Mouse (Mus musculus) MEL (cell line): ENCODE data around the gene Rgl1. TPM values are rescaled to one million over a fixed set of nuclear protein-coding genes. Genes with fewer than 3 reads are reported as not detected.

ENCODE experiments used
- DNase-seq: peaks from one replicate; pipeline ENCODE4 v3.0.0; 2011; ENCODE audit warnings: low read depth, low spot score
- H3K27ac ChIP-seq: 2 replicates; pipeline ENCODE4 v1.5.1; 2012; ENCODE audit warnings: low read depth, mild to moderate bottlenecking, control low read depth, low read length, moderate library complexity; ENCODE audit not compliant: control insufficient read depth
- H3K27me3 ChIP-seq, 2 experiments: fragments of 150-350 bp in 1 of 2; sonication (generic) in 1 of 2; 2 replicates each; pipeline ENCODE4 v1.6.1; 2012; ENCODE audit warnings: low read length in 2 of 2, mild to moderate bottlenecking in 2 of 2, improper control_type of control experiment in 1 of 2, moderate library complexity in 1 of 2; ENCODE audit not compliant: insufficient read depth in 2 of 2, control insufficient read depth in 1 of 2
- H3K36me3 ChIP-seq, 2 experiments: 2 replicates each; pipeline ENCODE4 v1.6.1; 2012 to 2014; ENCODE audit warnings: low read length in 2 of 2, improper control_type of control experiment in 1 of 2, inconsistent platforms in 1 of 2, mild to moderate bottlenecking in 1 of 2; ENCODE audit not compliant: insufficient read depth in 2 of 2, control insufficient read depth in 1 of 2
- H3K4me1 ChIP-seq, 2 experiments: fragments of 150-350 bp in 1 of 2; sonication (generic) in 1 of 2; 2 replicates each; pipeline ENCODE4 v1.6.1; 2012; ENCODE audit warnings: low read length in 2 of 2, improper control_type of control experiment in 1 of 2, mild to moderate bottlenecking in 1 of 2; ENCODE audit not compliant: insufficient read depth in 2 of 2, control insufficient read depth in 1 of 2
- H3K4me3 ChIP-seq, 2 experiments: fragments of 150-350 bp in 1 of 2; sonication (generic) in 1 of 2; 2 replicates each; pipeline ENCODE4 v1.5.1; 2012; ENCODE audit warnings: low read depth in 2 of 2, low read length in 2 of 2, mild to moderate bottlenecking in 2 of 2, moderate library complexity in 2 of 2, control low read depth in 1 of 2, improper control_type of control experiment in 1 of 2; ENCODE audit not compliant: control insufficient read depth in 1 of 2, insufficient read depth in 1 of 2
- H3K79me2 ChIP-seq: 2 replicates; pipeline ENCODE4 v1.6.1; 2012; ENCODE audit warnings: mild to moderate bottlenecking, low read length, moderate library complexity; ENCODE audit not compliant: control insufficient read depth, poor library complexity, insufficient read depth
- H3K9ac ChIP-seq: 2 replicates; pipeline ENCODE4 v1.6.1; 2012; ENCODE audit warnings: low read depth, mild to moderate bottlenecking, control low read depth, low read length, moderate library complexity; ENCODE audit not compliant: control insufficient read depth, poor library complexity, severe bottlenecking
- H3K9me3 ChIP-seq: fragments of 150-350 bp; sonication (generic); replicated peaks from 2 replicates; pipeline ENCODE4 v1.6.1; 2012; ENCODE audit warnings: mild to moderate bottlenecking, low read length, improper control_type of control experiment, moderate library complexity; ENCODE audit not compliant: insufficient read depth
- BHLHE40 ChIP-seq: IDR thresholded peaks from 2 replicates; pipeline ENCODE4 v1.6.1; 2012; ENCODE audit warnings: low read depth, mild to moderate bottlenecking, inconsistent platforms, low read length, improper control_type of control experiment, borderline replicate concordance
- CHD1 ChIP-seq: IDR thresholded peaks from 2 replicates; pipeline ENCODE4 v1.6.1; 2012; ENCODE audit warnings: low read depth, mild to moderate bottlenecking, inconsistent platforms, low read length, improper control_type of control experiment
- CHD2 ChIP-seq: IDR thresholded peaks from 2 replicates; pipeline ENCODE4 v1.6.1; 2011; ENCODE audit warnings: low read length, improper control_type of control experiment
- CTCF ChIP-seq, 3 experiments: IDR thresholded peaks in 2 of 3; conservative IDR thresholded peaks in 1 of 3; 2 replicates each; pipeline ENCODE4 v1.5.1; 2011 to 2012; ENCODE audit warnings: low read length in 3 of 3, low read depth in 2 of 3, mild to moderate bottlenecking in 2 of 3, improper control_type of control experiment in 1 of 3, inconsistent platforms in 1 of 3, mixed read lengths in 1 of 3, moderate library complexity in 1 of 3; ENCODE audit not compliant: control insufficient read depth in 1 of 3, insufficient read depth in 1 of 3, poor library complexity in 1 of 3, severe bottlenecking in 1 of 3
- E2F4 ChIP-seq: IDR thresholded peaks from 2 replicates; pipeline ENCODE4 v1.6.1; 2011; ENCODE audit warnings: low read depth, low read length, improper control_type of control experiment, borderline replicate concordance
- ELF1 ChIP-seq: IDR thresholded peaks from 2 replicates; pipeline ENCODE4 v1.6.1; 2014; ENCODE audit warnings: low read depth, mild to moderate bottlenecking, inconsistent platforms, low read length, improper control_type of control experiment, moderate library complexity
- ETS1 ChIP-seq: IDR thresholded peaks from 2 replicates; pipeline ENCODE4 v1.6.1; 2012; ENCODE audit warnings: low read depth, mild to moderate bottlenecking, inconsistent platforms, low read length, improper control_type of control experiment, moderate library complexity
- GABPA ChIP-seq: IDR thresholded peaks from 2 replicates; pipeline ENCODE4 v1.6.1; 2012; ENCODE audit warnings: low read depth, mild to moderate bottlenecking, inconsistent platforms, low read length, improper control_type of control experiment, moderate library complexity
- GATA1 ChIP-seq: IDR thresholded peaks from 2 replicates; pipeline ENCODE4 v1.6.1; 2011; ENCODE audit warnings: low read depth, low read length, improper control_type of control experiment
- HCFC1 ChIP-seq: IDR thresholded peaks from 2 replicates; pipeline ENCODE4 v1.6.1; 2012; ENCODE audit warnings: low read depth, mild to moderate bottlenecking, inconsistent platforms, low read length, improper control_type of control experiment, moderate library complexity
- JUND ChIP-seq: IDR thresholded peaks from 2 replicates; pipeline ENCODE4 v1.6.1; 2011; ENCODE audit warnings: low read depth, mild to moderate bottlenecking, improper control_type of control experiment, low read length
- KAT2A ChIP-seq: conservative IDR thresholded peaks from 2 replicates; pipeline ENCODE4 v1.6.1; 2012; ENCODE audit warnings: low read depth, low read length, improper control_type of control experiment, inconsistent platforms
- MAFK ChIP-seq: IDR thresholded peaks from 2 replicates; pipeline ENCODE4 v1.6.1; 2011; ENCODE audit warnings: low read depth, mild to moderate bottlenecking, low read length, improper control_type of control experiment, borderline replicate concordance
- MEF2A ChIP-seq: IDR thresholded peaks from 2 replicates; pipeline ENCODE4 v1.6.1; 2014; ENCODE audit warnings: low read depth, mild to moderate bottlenecking, inconsistent platforms, low read length, improper control_type of control experiment; ENCODE audit not compliant: poor library complexity, insufficient replicate concordance, severe bottlenecking; ENCODE audit errors: extremely low read depth
- MXI1 ChIP-seq: IDR thresholded peaks from 2 replicates; pipeline ENCODE4 v1.6.1; 2011; ENCODE audit warnings: mild to moderate bottlenecking, low read depth, low read length, improper control_type of control experiment
- MYB ChIP-seq: IDR thresholded peaks from 2 replicates; pipeline ENCODE4 v1.6.1; 2011; ENCODE audit warnings: mild to moderate bottlenecking, low read depth, low read length, improper control_type of control experiment
- MYC ChIP-seq: IDR thresholded peaks from 2 replicates; pipeline ENCODE4 v1.6.1; 2011; ENCODE audit warnings: low read depth, mild to moderate bottlenecking, low read length, improper control_type of control experiment, moderate library complexity
- POLR2A ChIP-seq, 2 experiments: IDR thresholded peaks; 2 replicates each; pipeline ENCODE4 v1.6.1; 2011 to 2012; ENCODE audit warnings: low read length in 2 of 2, mild to moderate bottlenecking in 2 of 2, control low read depth in 1 of 2, improper control_type of control experiment in 1 of 2, low read depth in 1 of 2, moderate library complexity in 1 of 2; ENCODE audit not compliant: control insufficient read depth in 1 of 2, insufficient read depth in 1 of 2, poor library complexity in 1 of 2
- POLR2AphosphoS2 ChIP-seq: IDR thresholded peaks from 2 replicates; pipeline ENCODE4 v1.6.1; 2011; ENCODE audit warnings: low read length, improper control_type of control experiment
- POLR2AphosphoS5 ChIP-seq: IDR thresholded peaks from 2 replicates; pipeline ENCODE4 v1.6.1; 2012; ENCODE audit warnings: low read depth, borderline replicate concordance, mild to moderate bottlenecking, inconsistent platforms, low read length, moderate library complexity, mixed read lengths
- RAD21 ChIP-seq: IDR thresholded peaks from 2 replicates; pipeline ENCODE4 v1.6.1; 2011; ENCODE audit warnings: mild to moderate bottlenecking, low read depth, low read length, improper control_type of control experiment
- RCOR1 ChIP-seq: IDR thresholded peaks from 2 replicates; pipeline ENCODE4 v1.6.1; 2012; ENCODE audit warnings: low read depth, mild to moderate bottlenecking, inconsistent platforms, low read length, improper control_type of control experiment
- SIN3A ChIP-seq: IDR thresholded peaks from 2 replicates; pipeline ENCODE4 v1.6.1; 2012; ENCODE audit warnings: low read length, improper control_type of control experiment, inconsistent platforms
- TAL1 ChIP-seq: IDR thresholded peaks from 2 replicates; pipeline ENCODE4 v1.6.1; 2012; ENCODE audit warnings: mild to moderate bottlenecking, inconsistent platforms, low read length, moderate library complexity, mixed read lengths
- TBP ChIP-seq: IDR thresholded peaks from 2 replicates; pipeline ENCODE4 v1.8.0; 2011; ENCODE audit warnings: low read depth, low read length, improper control_type of control experiment
- TCF12 ChIP-seq: IDR thresholded peaks from 2 replicates; pipeline ENCODE4 v1.6.1; 2014; ENCODE audit warnings: low read depth, mild to moderate bottlenecking, inconsistent platforms, low read length, improper control_type of control experiment, moderate library complexity
- USF1 ChIP-seq: IDR thresholded peaks from 2 replicates; pipeline ENCODE4 v1.6.1; 2014; ENCODE audit warnings: low read depth, mild to moderate bottlenecking, inconsistent platforms, low read length, improper control_type of control experiment, moderate library complexity
- ZC3H11A ChIP-seq: IDR thresholded peaks from 2 replicates; pipeline ENCODE4 v1.6.1; 2012; ENCODE audit warnings: low read depth, mild to moderate bottlenecking, inconsistent platforms, low read length, improper control_type of control experiment
- ZKSCAN1 ChIP-seq: IDR thresholded peaks from 2 replicates; pipeline ENCODE4 v1.6.1; 2012; ENCODE audit warnings: low read depth, mild to moderate bottlenecking, inconsistent platforms, low read length, improper control_type of control experiment, moderate library complexity
- ZMIZ1 ChIP-seq: IDR thresholded peaks from 2 replicates; pipeline ENCODE4 v1.6.1; 2012; ENCODE audit warnings: low read depth, mild to moderate bottlenecking, inconsistent platforms, low read length, improper control_type of control experiment, moderate library complexity
- ZNF384 ChIP-seq: IDR thresholded peaks from 2 replicates; pipeline ENCODE4 v1.6.1; 2012; ENCODE audit warnings: low read depth, mild to moderate bottlenecking, inconsistent platforms, low read length, improper control_type of control experiment
- polyA plus RNA-seq, 2 experiments: library from polyadenylated mRNA; stranded (reverse) in 1 of 2; unstranded in 1 of 2; fragments of >175 nt in 1 of 2; fragments of >200 nt in 1 of 2; gene quantifications; 2 replicates each; pipeline versions ENCODE4 v1.2.1 to v1.2.4; 2012; ENCODE audit warnings: low replicate concordance in 2 of 2, low read depth in 1 of 2; ENCODE audit not compliant: insufficient read length in 2 of 2, insufficient read depth in 1 of 2, missing spikeins in 1 of 2
- total RNA-seq: library from RNA; depleted of rRNA; stranded (reverse); fragments of 300-350 nt; gene quantifications from 2 replicates; pipeline ENCODE4 v1.2.3, GENCODE M21; 2012

Gene Rgl1
- total and polyA plus RNA-seq, 3 experiments = 0.12 to 0.39 TPM; not detected in 1

GRCm38 (mm10) chr1:152791269-152791668 lies 25.1 kb upstream of the Rgl1 start:
- Histone ChIP-seq H3K36me3 (peaks cover 0 to 18% of the 10 kb centered on the region in 2 experiments; a peak in 2 of 4 replicates), H3K4me3 (no peak overlapping the region), H3K9ac (no peak overlapping the region), H3K4me1 (peaks cover 11 to 34% of the 10 kb centered on the region in 2 experiments), H3K79me2 (no peaks in the 10 kb centered on the region), H3K9me3 (no peaks in the 10 kb centered on the region), H3K27me3 (no peaks in the 10 kb centered on the region), H3K27ac (peak overlapping the region; percentile 17; the same call in 1 of the 2 replicates)
- no peak for DNase-seq
- TF ChIP-seq ETS1 (no peak), KAT2A (no peak), E2F4 (no peak), TAL1 (no peak), ELF1 (no peak), HCFC1 (no peak), SIN3A (no peak), RAD21 (no peak), ZKSCAN1 (no peak), GATA1 (no peak), MYC (no peak), JUND (no peak), CHD1 (no peak), POLR2AphosphoS2 (no peak)

- Histone ChIP-seq H3K27ac (peak overlapping the region; percentile 25; the same call in 1 of the 2 replicates), H3K79me2 (no peaks in the 10 kb centered on the region)
- TF ChIP-seq JUND (no peak), MYC (no peak), POLR2AphosphoS2 (no peak), ZMIZ1 (no peak), GATA1 (peak; percentile 50), MYB (no peak), RCOR1 (peak; percentile 38; the same call in 1 of the 2 replicates), CTCF (IDR thresholded peaks at IDR 0.05 in 2 of 3, conservative IDR thresholded peaks at IDR 0.05 in 1 of 3; ENCODE audit: control insufficient read depth in 1 of 3, insufficient read depth in 1 of 3, low read depth in 2 of 3, low read length in 3 of 3, poor library complexity in 1 of 3, severe bottlenecking in 1 of 3) (no peak), MAFK (no peak), POLR2A (IDR thresholded peaks at IDR 0.05; ENCODE audit: control insufficient read depth in 1 of 2, insufficient read depth in 1 of 2, low read depth in 1 of 2, low read length in 2 of 2, poor library complexity in 1 of 2) (no peak), E2F4 (no peak), GABPA (no peak), ZNF384 (no peak), TCF12 (peak; percentile 41; the same call in 1 of the 2 replicates), CHD1 (no peak), USF1 (no peak), KAT2A (no peak), ELF1 (no peak), ZC3H11A (no peak), MEF2A (no peak), CHD2 (no peak), SIN3A (no peak), POLR2AphosphoS5 (no peak), MXI1 (no peak), BHLHE40 (no peak), TBP (no peak)
Measured at GRCm38 (mm10) chr1:152790821-152791220, 24.7 kb upstream of the Rgl1 start.

More at GRCm38 (mm10) chr1:152790821-152791220, 24.7 kb upstream of the Rgl1 start:
- no peaks in the 10 kb centered on the region for H3K27me3 ChIP-seq
- DNase-seq = peak; percentile 62
- peaks cover 8 to 30% of the 10 kb centered on the region in 2 experiments for H3K4me1 ChIP-seq
- no peaks in the 10 kb centered on the region for H3K9me3 ChIP-seq
- H3K9ac ChIP-seq = peak overlapping the region; percentile 24
- H3K4me3 ChIP-seq = peak overlapping the region; percentile 32 to 48
- H3K36me3 ChIP-seq = peaks cover 0 to 14% of the 10 kb centered on the region in 2 experiments; a peak in 2 of 4 replicates
